Mouse (Mus musculus): ENCODE measurements around the gene Abhd17c.

GRCm38 (mm10) chr7:84191476-84191875 is 39.8 kb upstream of the Abhd17c start:
- TF ChIP-seq CTCF (IDR thresholded peaks at IDR 0.05; ENCODE audit: control insufficient read depth, insufficient read depth, low read length) (no peak), POLR2A (IDR thresholded peaks at IDR 0.05; ENCODE audit: borderline replicate concordance, control insufficient read depth, low read depth, low read length) (no peak)

Measured in bone marrow, adult 2 months (tissue).